In the genomic region with DNA sequence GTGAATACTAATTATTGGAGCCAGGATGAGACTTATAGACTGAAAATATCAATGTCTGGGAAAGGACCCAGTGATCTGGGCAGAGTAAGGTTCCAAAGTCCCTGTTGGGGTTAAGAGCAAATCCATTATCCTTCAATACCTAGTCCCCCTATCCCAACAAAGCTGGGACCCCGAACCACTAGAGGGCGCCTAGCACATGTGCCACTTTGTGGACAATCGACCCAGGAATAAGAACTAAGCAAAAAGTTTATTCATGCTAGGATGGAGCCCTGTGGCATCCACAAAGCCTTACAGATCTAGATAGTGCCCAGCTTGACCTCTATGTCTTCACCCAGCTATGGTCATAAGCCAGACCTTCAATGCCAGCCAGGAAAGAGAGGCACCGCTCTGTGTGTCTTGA, we compare ENCODE assay signal across 8 mouse cellular contexts. TPM values are rescaled to one million over a fixed set of nuclear protein-coding genes. Genes with fewer than 3 reads are reported as not detected.
DNase-seq lines count a peak whose midpoint lies in the region; ATAC-seq lines count a peak whose summit lies in the region.
"Had no signal": no experiment of that assay in that cellular context is flagged by ENCODE, and none has a peak within 500 bp of the region (broad histone marks: within the 10 kb centered on the region; RNA-seq: fewer than 3 reads in every experiment).

No protein-coding gene starts in this region.

- no peak overlapping the region for H3K27ac ChIP-seq in intestine, embryonic 16.5 days (ENCODE audit: low read length)
- no peak overlapping the region for H3K27ac ChIP-seq in midbrain, embryonic 13.5 days
- H3K27ac ChIP-seq: macrophage had no signal

- WGBS in intestine, embryonic 16.5 days, result 15% methylated on average over 4 of the region's 4 CpGs
- WGBS in midbrain, embryonic 13.5 days, result 18% methylated on average over 4 of the region's 4 CpGs

- H3K4me3 ChIP-seq in intestine, embryonic 16.5 days (ENCODE audit: low read length), result no peak overlapping the region
- no peak overlapping the region for H3K4me3 ChIP-seq in midbrain, embryonic 13.5 days (replicated peaks)

- H3K27me3 ChIP-seq in intestine, embryonic 16.5 days (replicated peaks; ENCODE audit: control insufficient read depth, insufficient read depth, low read length), result no peaks in the 10 kb centered on the region
- H3K27me3 ChIP-seq in midbrain, embryonic 13.5 days, result no peaks in the 10 kb centered on the region

- no peak overlapping the region for H3K9ac ChIP-seq in intestine, embryonic 16.5 days (ENCODE audit: low read depth, low read length)
- H3K9ac ChIP-seq in midbrain, embryonic 13.5 days (replicated peaks), result no peak overlapping the region

- no peaks in the 10 kb centered on the region for H3K9me3 ChIP-seq in intestine, embryonic 16.5 days (ENCODE audit: control insufficient read depth, low read length)
- no peaks in the 10 kb centered on the region for H3K9me3 ChIP-seq in midbrain, embryonic 13.5 days

- intact Hi-C loops in left cerebral cortex, postnatal 4 days (cut with DNase I), result loop anchor here (5.0 kb wide), 1 partner anchor 39 kb away; no protein-coding TSS in a partner anchor

- no peaks in the 10 kb centered on the region for H3K36me3 ChIP-seq in intestine, embryonic 16.5 days (ENCODE audit: control insufficient read depth, insufficient read depth, low read length)
- no peaks in the 10 kb centered on the region for H3K36me3 ChIP-seq in midbrain, embryonic 13.5 days

- no peak overlapping the region for H3K4me2 ChIP-seq in intestine, embryonic 16.5 days (ENCODE audit: low read depth, low read length)
- no peak overlapping the region for H3K4me2 ChIP-seq in midbrain, embryonic 13.5 days (replicated peaks)

- ATAC-seq in intestine, embryonic 16.5 days, result peak; percentile 61
- peak; percentile 45; the same call in 1 of the 2 replicates for ATAC-seq in midbrain, embryonic 13.5 days

- DNase-seq in WW6 (ENCODE audit: low read depth, low spot score), result peak; percentile 61
- peak; percentile 65 for DNase-seq in cerebellum, adult 9-11 months
- DNase-seq in gastrocnemius, adult 18-20 months (ENCODE audit: low spot score), result peak; percentile 86
- DNase-seq in left cerebral cortex, postnatal 4 days, result peak; percentile 90
- DNase-seq in spleen, postnatal 10 days (ENCODE audit: low spot score in 2 of 2), result peak; percentile 66 to 87

- peaks cover 6% of the 10 kb centered on the region; the same call in 1 of the 2 replicates for H3K4me1 ChIP-seq in intestine, embryonic 16.5 days (ENCODE audit: control insufficient read depth, insufficient read depth, low read length)
- H3K4me1 ChIP-seq in midbrain, embryonic 13.5 days (replicated peaks), result peaks cover 4% of the 10 kb centered on the region; the same call in 1 of the 2 replicates

RNA-seq across cellular contexts. Expression of gene Tfap4, which starts 8.3 kb away (rescaled TPM):
- 1 to 10 TPM; 2.7 to 2.9 TPM for total RNA-seq in gastrocnemius, adult 18-20 months (2021)
- polyA plus RNA-seq in intestine, embryonic 16.5 days (2015; fragmentation: Nextera tagmentation; extraction: Ambion mirVana), result 23.0 and 26.5 TPM in 2 replicates
- 10 to 100 TPM; 13.0 to 13.4 TPM for total RNA-seq in left cerebral cortex, postnatal 4 days (2021)
- polyA plus RNA-seq in midbrain, embryonic 13.5 days (2015; fragmentation: Nextera tagmentation; extraction: Ambion mirVana), result 10.5 and 11.2 TPM in 2 replicates

RNA-seq across cellular contexts. Expression of gene Srl, which starts 26.3 kb away (rescaled TPM):
- total RNA-seq in gastrocnemius, adult 18-20 months (2021), result 1,000 to 10,000 TPM; 1,111 to 1,154 TPM
- polyA plus RNA-seq in intestine, embryonic 16.5 days (2015; fragmentation: Nextera tagmentation; extraction: Ambion mirVana), result 8.0 and 8.5 TPM in 2 replicates
- total RNA-seq in left cerebral cortex, postnatal 4 days (2021), result 10 to 100 TPM; 34.2 to 41.4 TPM
- polyA plus RNA-seq in midbrain, embryonic 13.5 days (2015; fragmentation: Nextera tagmentation; extraction: Ambion mirVana), result 20.5 and 21.6 TPM in 2 replicates

RNA-seq across cellular contexts. Expression of gene Glis2, which starts 26.6 kb away (rescaled TPM):
- total RNA-seq in gastrocnemius, adult 18-20 months (2021), result 1 to 10 TPM; 4.0 to 7.3 TPM
- polyA plus RNA-seq in intestine, embryonic 16.5 days (2015; fragmentation: Nextera tagmentation; extraction: Ambion mirVana), result 14.5 and 18.1 TPM in 2 replicates
- 10 to 100 TPM; 29.0 to 32.8 TPM for total RNA-seq in left cerebral cortex, postnatal 4 days (2021)
- 20.0 and 26.3 TPM in 2 replicates for polyA plus RNA-seq in midbrain, embryonic 13.5 days (2015; fragmentation: Nextera tagmentation; extraction: Ambion mirVana)

RNA-seq across cellular contexts. Expression of gene Pam16, which starts 56.9 kb away (rescaled TPM):
- 100 to 1,000 TPM; 108 to 113 TPM for total RNA-seq in gastrocnemius, adult 18-20 months (2021)
- polyA plus RNA-seq in intestine, embryonic 16.5 days (2015; fragmentation: Nextera tagmentation; extraction: Ambion mirVana), result 79.4 and 86.8 TPM in 2 replicates
- total RNA-seq in left cerebral cortex, postnatal 4 days (2021), result 10 to 100 TPM; 76.7 to 85.7 TPM
- polyA plus RNA-seq in midbrain, embryonic 13.5 days (2015; fragmentation: Nextera tagmentation; extraction: Ambion mirVana), result 153 and 155 TPM in 2 replicates

Comparison
In these comparisons a context has a peak if more than half of its experiments do, and no peak if none do; other contexts are left out.
1. RNA of gene Srl, which starts 26.3 kb away (total RNA-seq): 1,111 to 1,154 TPM in gastrocnemius, adult 18-20 months; 34.2 to 41.4 TPM in left cerebral cortex, postnatal 4 days; every median in the first group is over 10 times any median in the second.
2. Peak in every context shown above with its lines, with median percentiles within 50 percentile points of each other: DNase-seq.